13 mouse cellular contexts compared by ENCODE assay signal in the genomic region with DNA sequence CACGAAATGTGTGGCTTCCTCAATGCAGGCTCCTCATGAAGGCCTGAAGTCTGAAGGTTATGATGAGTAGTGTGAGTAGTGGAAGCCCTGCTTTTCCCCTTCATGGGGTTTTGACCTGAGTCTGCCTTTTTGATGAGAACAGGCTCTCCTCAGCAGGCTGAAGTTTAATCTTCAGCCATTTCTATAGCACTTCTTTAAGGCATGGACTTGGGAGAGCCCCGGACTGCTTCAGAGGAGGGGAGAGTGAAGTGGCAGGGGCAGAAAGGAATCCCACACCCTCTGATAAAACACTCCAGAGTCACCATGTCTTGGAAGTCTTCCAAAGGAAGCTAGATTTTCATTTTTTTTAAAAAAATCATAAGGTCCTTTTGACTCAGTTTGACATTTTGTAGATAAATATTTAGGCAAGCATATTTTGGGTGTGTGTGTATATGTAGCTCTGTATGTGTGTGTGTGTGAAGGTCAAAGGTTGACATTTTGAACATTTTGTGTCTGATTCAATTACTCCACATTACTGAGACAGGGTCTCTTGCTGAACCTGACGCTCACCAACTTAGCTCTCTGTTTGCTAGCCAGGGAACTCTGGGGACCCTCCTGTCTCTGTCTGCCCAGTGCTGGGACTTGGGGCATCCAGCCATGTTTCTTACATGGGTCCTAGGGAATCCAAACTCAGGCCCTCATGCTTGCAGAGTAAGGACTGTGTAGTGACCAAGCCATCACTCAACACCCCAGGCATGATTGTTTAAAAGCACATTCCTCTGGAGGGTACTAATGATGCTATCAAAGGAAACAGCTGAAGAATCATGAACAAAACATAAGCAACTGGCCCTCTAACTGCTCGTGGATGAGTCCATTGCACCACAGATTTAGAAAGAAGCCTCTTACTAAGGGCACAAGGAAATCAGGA. TPM values are rescaled to one million over a fixed set of nuclear protein-coding genes. Genes with fewer than 3 reads are reported as not detected.
A peak's percentile ranks its signal among the peaks of the same experiment; 100 is the strongest.
DNase-seq lines count a peak whose midpoint lies in the region; ATAC-seq and TF ChIP-seq lines count a peak whose summit lies in the region.
"Had no signal": no experiment of that assay in that cellular context is flagged by ENCODE, and none has a peak within 500 bp of the region (broad histone marks: within the 10 kb centered on the region; RNA-seq: fewer than 3 reads in every experiment).

No protein-coding gene starts in this region.

- no peak for TF ChIP-seq CTCF in heart, adult 2 months (IDR thresholded peaks at IDR 0.05)

- H3K4me2 ChIP-seq in liver, embryonic 12.5 days: no peak overlapping the region
- no peak overlapping the region for H3K4me2 ChIP-seq in liver, embryonic 11.5 days
- no peak overlapping the region for H3K4me2 ChIP-seq in liver, embryonic 13.5 days
- H3K4me2 ChIP-seq in stomach, embryonic 16.5 days (ENCODE audit: low read depth, low read length): no peak overlapping the region
- no peak overlapping the region for H3K4me2 ChIP-seq in hindbrain, embryonic 14.5 days (replicated peaks)
- H3K4me2 ChIP-seq in neural tube, embryonic 15.5 days: no peak overlapping the region

- intact Hi-C loops in heart, adult 2 months (cut with DNase I): no loop called here

- H3K27ac ChIP-seq in heart, adult 2 months: peak overlapping the region; percentile 28
- 0 out of 2 replicates have a peak overlapping the region, but pooled peaks have one; percentile 11 for H3K27ac ChIP-seq in liver, embryonic 12.5 days
- no peak overlapping the region for H3K27ac ChIP-seq in liver, embryonic 11.5 days (ENCODE audit: low read depth, low read length)
- peak overlapping the region; percentile 39; the same call in 1 of the 2 replicates for H3K27ac ChIP-seq in liver, embryonic 13.5 days
- H3K27ac ChIP-seq in stomach, embryonic 16.5 days (ENCODE audit: low read length): peak overlapping the region; percentile 90
- H3K27ac ChIP-seq in hindbrain, embryonic 14.5 days: no peak overlapping the region
- H3K27ac ChIP-seq in neural tube, embryonic 15.5 days (replicated peaks): no peak overlapping the region

- 0 out of 2 replicates have a peak, but pooled peaks cover 1% of the 10 kb centered on the region for H3K79me2 ChIP-seq in heart, adult 2 months (replicated peaks; ENCODE audit: control insufficient read depth, insufficient read depth, low read length)

- ATAC-seq in liver, embryonic 12.5 days: no peak
- no peak for ATAC-seq in liver, embryonic 11.5 days (replicated peaks; ENCODE audit: low FRiP score)
- ATAC-seq in liver, embryonic 13.5 days (ENCODE audit: low read depth): no peak
- peak; percentile 71 for ATAC-seq in stomach, embryonic 16.5 days (ENCODE audit: insufficient read depth, low FRiP score)
- ATAC-seq in hindbrain, embryonic 14.5 days (ENCODE audit: low FRiP score): no peak
- no peak for ATAC-seq in neural tube, embryonic 15.5 days (ENCODE audit: low FRiP score)
- ATAC-seq: midbrain, embryonic 16.5 days had no signal

- no peak overlapping the region for H3K4me3 ChIP-seq in heart, adult 2 months
- no peak overlapping the region for H3K4me3 ChIP-seq in liver, embryonic 12.5 days
- no peak overlapping the region for H3K4me3 ChIP-seq in liver, embryonic 11.5 days (ENCODE audit: low read depth, low read length)
- no peak overlapping the region for H3K4me3 ChIP-seq in liver, embryonic 13.5 days (replicated peaks)
- no peak overlapping the region for H3K4me3 ChIP-seq in stomach, embryonic 16.5 days (replicated peaks; ENCODE audit: low read length)
- H3K4me3 ChIP-seq in hindbrain, embryonic 14.5 days (replicated peaks; ENCODE audit: low read length): no peak overlapping the region
- no peak overlapping the region for H3K4me3 ChIP-seq in neural tube, embryonic 15.5 days (replicated peaks)

- no peak overlapping the region for H3K9ac ChIP-seq in heart, adult 2 months (ENCODE audit: low read depth, low read length)
- no peak overlapping the region for H3K9ac ChIP-seq in liver, embryonic 12.5 days
- no peak overlapping the region for H3K9ac ChIP-seq in liver, embryonic 11.5 days (ENCODE audit: low read depth, low read length)
- H3K9ac ChIP-seq in liver, embryonic 13.5 days: no peak overlapping the region
- no peak overlapping the region for H3K9ac ChIP-seq in stomach, embryonic 16.5 days (ENCODE audit: low read length)
- H3K9ac ChIP-seq in hindbrain, embryonic 14.5 days: no peak overlapping the region
- H3K9ac ChIP-seq in neural tube, embryonic 15.5 days (replicated peaks): no peak overlapping the region
- H3K9ac ChIP-seq: forebrain, postnatal 0 days had no signal

- TF ChIP-seq POLR2A in heart, adult 2 months (IDR thresholded peaks at IDR 0.05; ENCODE audit: insufficient read depth, low read depth, low read length): no peak

- H3K27me3 ChIP-seq in heart, adult 2 months (ENCODE audit: control insufficient read depth, insufficient read depth, low read length): no peaks in the 10 kb centered on the region
- H3K27me3 ChIP-seq in liver, embryonic 12.5 days (replicated peaks): no peaks in the 10 kb centered on the region
- no peaks in the 10 kb centered on the region for H3K27me3 ChIP-seq in liver, embryonic 11.5 days (replicated peaks; ENCODE audit: control insufficient read depth, insufficient read depth, low read length)
- H3K27me3 ChIP-seq in liver, embryonic 13.5 days: no peaks in the 10 kb centered on the region
- H3K27me3 ChIP-seq in stomach, embryonic 16.5 days (ENCODE audit: control insufficient read depth, insufficient read depth, low read length): no peaks in the 10 kb centered on the region
- H3K27me3 ChIP-seq in hindbrain, embryonic 14.5 days (ENCODE audit: control insufficient read depth, insufficient read depth, low read length): no peaks in the 10 kb centered on the region
- H3K27me3 ChIP-seq in neural tube, embryonic 15.5 days (replicated peaks): no peaks in the 10 kb centered on the region

- 49% methylated on average over 4 of the region's 4 CpGs for WGBS in heart, adult 2 months
- WGBS in liver, embryonic 12.5 days (ENCODE audit: insufficient replicate concordance): 59% methylated on average over 4 of the region's 4 CpGs
- 61% methylated on average over 4 of the region's 4 CpGs for WGBS in liver, embryonic 11.5 days
- WGBS in liver, embryonic 13.5 days (ENCODE audit: insufficient replicate concordance): 60% methylated on average over 4 of the region's 4 CpGs
- WGBS in stomach, embryonic 16.5 days: 31% methylated on average over 4 of the region's 4 CpGs
- WGBS in hindbrain, embryonic 14.5 days: 77% methylated on average over 4 of the region's 4 CpGs
- 79% methylated on average over 4 of the region's 4 CpGs for WGBS in neural tube, embryonic 15.5 days

- TF ChIP-seq EP300 in heart, adult 2 months (IDR thresholded peaks at IDR 0.05; ENCODE audit: insufficient read depth, low read depth, low read length): no peak

- H3K9me3 ChIP-seq in liver, embryonic 12.5 days (replicated peaks): no peaks in the 10 kb centered on the region
- no peaks in the 10 kb centered on the region for H3K9me3 ChIP-seq in liver, embryonic 11.5 days (ENCODE audit: control insufficient read depth, low read length)
- no peaks in the 10 kb centered on the region for H3K9me3 ChIP-seq in liver, embryonic 13.5 days (replicated peaks)
- no peaks in the 10 kb centered on the region for H3K9me3 ChIP-seq in stomach, embryonic 16.5 days (replicated peaks; ENCODE audit: control insufficient read depth, low read length)
- no peaks in the 10 kb centered on the region for H3K9me3 ChIP-seq in hindbrain, embryonic 14.5 days (ENCODE audit: control insufficient read depth, low read length)
- H3K9me3 ChIP-seq in neural tube, embryonic 15.5 days (replicated peaks): no peaks in the 10 kb centered on the region

- DNase-seq in heart, adult 2 months: peak in 1 of 2 experiments; percentile 15
- no peak for DNase-seq in heart, adult 9 months (ENCODE audit: low spot score in 2 of 2)
- no peak for DNase-seq in liver, embryonic 11.5 days (ENCODE audit: low spot score)
- no peak for DNase-seq in liver, embryonic 13.5 days
- no peak for DNase-seq in hindbrain, embryonic 14.5 days (ENCODE audit: low spot score)
- DNase-seq: adrenal gland, postnatal 14 days; cerebellum, adult 11-12 months; layer of hippocampus, adult 9-11 months had no signal

- H3K4me1 ChIP-seq in heart, adult 2 months (ENCODE audit: control insufficient read depth, insufficient read depth, low read length): peaks cover 2% of the 10 kb centered on the region
- H3K4me1 ChIP-seq in liver, embryonic 12.5 days: peaks cover 21% of the 10 kb centered on the region
- peaks cover 4% of the 10 kb centered on the region; the same call in 1 of the 2 replicates for H3K4me1 ChIP-seq in liver, embryonic 11.5 days (replicated peaks; ENCODE audit: control insufficient read depth, insufficient read depth, low read length)
- H3K4me1 ChIP-seq in liver, embryonic 13.5 days (replicated peaks): peaks cover 34% of the 10 kb centered on the region
- peaks cover 27% of the 10 kb centered on the region for H3K4me1 ChIP-seq in stomach, embryonic 16.5 days (ENCODE audit: control insufficient read depth, insufficient read depth, low read length)
- peaks cover 5% of the 10 kb centered on the region; the same call in 1 of the 2 replicates for H3K4me1 ChIP-seq in hindbrain, embryonic 14.5 days (replicated peaks; ENCODE audit: control insufficient read depth, insufficient read depth, low read length)
- H3K4me1 ChIP-seq in neural tube, embryonic 15.5 days: peaks cover 6% of the 10 kb centered on the region; the same call in 1 of the 2 replicates

- peaks cover 2% of the 10 kb centered on the region for H3K36me3 ChIP-seq in heart, adult 2 months (ENCODE audit: control insufficient read depth, insufficient read depth, low read length)
- no peaks in the 10 kb centered on the region for H3K36me3 ChIP-seq in liver, embryonic 12.5 days
- no peaks in the 10 kb centered on the region for H3K36me3 ChIP-seq in liver, embryonic 11.5 days (ENCODE audit: control insufficient read depth, insufficient read depth, low read length)
- H3K36me3 ChIP-seq in liver, embryonic 13.5 days: no peaks in the 10 kb centered on the region
- H3K36me3 ChIP-seq in stomach, embryonic 16.5 days (ENCODE audit: control insufficient read depth, insufficient read depth, low read length): no peaks in the 10 kb centered on the region
- no peaks in the 10 kb centered on the region for H3K36me3 ChIP-seq in hindbrain, embryonic 14.5 days (replicated peaks; ENCODE audit: control insufficient read depth, insufficient read depth)
- H3K36me3 ChIP-seq in neural tube, embryonic 15.5 days: no peaks in the 10 kb centered on the region

RNA-seq across cellular contexts. Expression of a gene that starts 27.0 kb away (rescaled TPM):
- total RNA-seq in heart, adult 2 months (2021): under 1 TPM; 0.25 to 0.84 TPM
- polyA plus RNA-seq in heart, adult 2 months (2012; rRNA removed): 0.44 and 1.5 TPM in 2 replicates
- 0.85 and 0.98 TPM in 2 replicates for polyA plus RNA-seq in liver, embryonic 12.5 days (2016; fragmentation: Nextera tagmentation; extraction: Ambion mirVana)
- polyA plus RNA-seq in liver, embryonic 11.5 days (2014; fragmentation: Nextera tagmentation; extraction: Ambion mirVana): 0.70 and 0.95 TPM in 2 replicates
- 0.65 and 1.00 TPM in 2 replicates for polyA plus RNA-seq in liver, embryonic 13.5 days (2015; fragmentation: Nextera tagmentation; extraction: Ambion mirVana)
- 0.84 and 1.3 TPM in 2 replicates for polyA plus RNA-seq in stomach, embryonic 16.5 days (2015; fragmentation: Nextera tagmentation; extraction: Ambion mirVana)
- polyA plus RNA-seq in hindbrain, embryonic 14.5 days (2014; fragmentation: Nextera tagmentation; extraction: Ambion mirVana): 0.37 and 0.75 TPM in 2 replicates
- 0.91 and 1.6 TPM in 2 replicates for polyA plus RNA-seq in neural tube, embryonic 15.5 days (2015; fragmentation: Nextera tagmentation; extraction: Ambion mirVana)
- total RNA-seq: forebrain, postnatal 0 days had no signal

RNA-seq across cellular contexts. Expression of a gene that starts 48.0 kb away (rescaled TPM):
- 1 to 10 TPM; 5.0 to 7.9 TPM for total RNA-seq in heart, adult 2 months (2021)
- 14.1 and 16.3 TPM in 2 replicates for polyA plus RNA-seq in heart, adult 2 months (2012; rRNA removed)
- polyA plus RNA-seq in liver, embryonic 12.5 days (2016; fragmentation: Nextera tagmentation; extraction: Ambion mirVana): 3.8 and 4.1 TPM in 2 replicates
- 5.4 and 6.1 TPM in 2 replicates for polyA plus RNA-seq in liver, embryonic 11.5 days (2014; fragmentation: Nextera tagmentation; extraction: Ambion mirVana)
- 2.7 and 3.6 TPM in 2 replicates for polyA plus RNA-seq in liver, embryonic 13.5 days (2015; fragmentation: Nextera tagmentation; extraction: Ambion mirVana)
- 11.1 and 12.2 TPM in 2 replicates for polyA plus RNA-seq in stomach, embryonic 16.5 days (2015; fragmentation: Nextera tagmentation; extraction: Ambion mirVana)
- polyA plus RNA-seq in hindbrain, embryonic 14.5 days (2014; fragmentation: Nextera tagmentation; extraction: Ambion mirVana): 4.4 and 5.2 TPM in 2 replicates
- 5.2 and 9.8 TPM in 2 replicates for polyA plus RNA-seq in neural tube, embryonic 15.5 days (2015; fragmentation: Nextera tagmentation; extraction: Ambion mirVana)

Comparison
In these comparisons a context has a peak if more than half of its experiments do, and no peak if none do; other contexts are left out.
1. H3K27ac ChIP-seq: peak in heart, adult 2 months (single experiment), liver, embryonic 12.5 days (single experiment), liver, embryonic 13.5 days (single experiment) and stomach, embryonic 16.5 days (single experiment); none in liver, embryonic 11.5 days (single experiment), hindbrain, embryonic 14.5 days (single experiment) and neural tube, embryonic 15.5 days (single experiment).